Mouse (Mus musculus): ENCODE measurements around the gene Rnls. TPM values are rescaled to one million over a fixed set of nuclear protein-coding genes. Genes with fewer than 3 reads are reported as not detected.
A peak's percentile ranks its signal among the peaks of the same experiment; 100 is the strongest.

Gene Rnls
- polyA plus RNA-seq, 1 experiment from 2014 or later = 10.0 TPM

DNA sequence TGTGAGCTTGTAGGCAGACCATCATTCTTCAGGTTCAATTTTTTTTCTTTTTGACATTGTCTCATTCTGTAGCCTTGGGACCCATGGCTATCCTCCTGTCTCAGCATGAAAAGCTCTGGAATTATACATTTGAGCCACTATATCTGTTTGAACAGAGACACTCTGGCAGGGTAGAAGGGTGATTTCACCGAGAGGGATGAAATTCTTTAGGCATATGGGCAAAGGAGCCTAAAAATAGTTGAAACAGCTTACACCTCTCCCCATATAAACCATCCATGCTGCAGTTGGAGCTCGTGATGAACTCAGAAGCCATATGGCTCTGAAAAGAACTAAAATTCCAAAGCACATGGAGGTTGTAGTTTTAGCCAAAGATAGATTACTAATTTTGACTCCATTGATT, 151.7 kb downstream of the Rnls start:
- Histone ChIP-seq H3K27ac (ENCODE audit: low read depth, low read length) (no peak overlapping the region), H3K4me2 (ENCODE audit: low read length) (no peak overlapping the region), H3K27me3 (replicated peaks; ENCODE audit: control insufficient read depth, insufficient read depth, low read length) (no peaks in the 10 kb centered on the region), H3K4me3 (ENCODE audit: low read length) (no peak overlapping the region), H3K4me1 (ENCODE audit: control insufficient read depth, insufficient read depth, low read depth, low read length) (no peaks in the 10 kb centered on the region), H3K9me3 (ENCODE audit: control insufficient read depth, low read length) (no peaks in the 10 kb centered on the region), H3K36me3 (ENCODE audit: control insufficient read depth, insufficient read depth, low read length) (no peaks in the 10 kb centered on the region), H3K9ac (ENCODE audit: low read depth, low read length) (no peak overlapping the region)
- 86% methylated on average over 2 of the region's 2 CpGs for WGBS
- no peak for ATAC-seq

- no peak for ATAC-seq
- Histone ChIP-seq H3K27ac (ENCODE audit: low read depth, low read length) (no peak overlapping the region), H3K9ac (ENCODE audit: low read depth, low read length) (no peak overlapping the region), H3K9me3 (ENCODE audit: control insufficient read depth, low read length) (no peaks in the 10 kb centered on the region), H3K36me3 (ENCODE audit: control insufficient read depth, insufficient read depth, low read length) (no peaks in the 10 kb centered on the region), H3K4me2 (ENCODE audit: low read length) (no peak overlapping the region), H3K4me3 (ENCODE audit: low read length) (no peak overlapping the region), H3K27me3 (replicated peaks; ENCODE audit: control insufficient read depth, insufficient read depth, low read length) (no peaks in the 10 kb centered on the region), H3K4me1 (ENCODE audit: control insufficient read depth, insufficient read depth, low read depth, low read length) (no peaks in the 10 kb centered on the region)
- 82% methylated on average over 3 of the region's 3 CpGs for WGBS
These were observed 159.2 kb downstream of the Rnls start for GRCm38 (mm10) chr19:33232902-33233301.

DNA sequence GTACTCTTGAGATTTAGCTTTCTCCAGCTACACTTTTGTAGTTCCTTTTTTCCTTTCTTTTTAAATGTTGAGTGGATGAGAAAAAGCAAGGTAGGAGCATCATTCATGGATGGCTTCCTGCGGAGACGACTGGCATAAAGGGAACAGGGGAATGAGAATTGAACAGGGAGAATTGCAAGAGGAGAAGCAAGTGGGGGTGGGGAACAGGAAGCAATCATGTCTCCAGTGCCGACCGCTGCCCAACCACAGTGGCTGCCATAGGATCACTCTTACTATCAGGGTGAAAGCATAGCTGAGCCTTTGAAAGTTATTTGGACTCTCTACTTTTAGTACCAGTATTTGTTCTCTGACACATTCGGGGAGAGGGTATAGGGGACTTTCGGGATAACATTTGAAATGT, 160.8 kb downstream of the Rnls start:
- H3K4me1 ChIP-seq (ENCODE audit: control insufficient read depth, insufficient read depth, low read depth, low read length) = peaks cover 3% of the 10 kb centered on the region; the same call in 1 of the 2 replicates
- WGBS = 52% methylated on average over 6 of the region's 6 CpGs
- no peak overlapping the region for H3K27ac ChIP-seq (ENCODE audit: low read depth, low read length)
- H3K4me3 ChIP-seq (ENCODE audit: low read length) = no peak overlapping the region
- H3K27me3 ChIP-seq (replicated peaks; ENCODE audit: control insufficient read depth, insufficient read depth, low read length) = no peaks in the 10 kb centered on the region
- no peak overlapping the region for H3K4me2 ChIP-seq (ENCODE audit: low read length)
- no peaks in the 10 kb centered on the region for H3K36me3 ChIP-seq (ENCODE audit: control insufficient read depth, insufficient read depth, low read length)
- H3K9ac ChIP-seq (ENCODE audit: low read depth, low read length) = no peak overlapping the region
- no peak for ATAC-seq
- H3K9me3 ChIP-seq (ENCODE audit: control insufficient read depth, low read length) = no peaks in the 10 kb centered on the region

- peaks cover 12% of the 10 kb centered on the region for H3K4me1 ChIP-seq (ENCODE audit: control insufficient read depth, insufficient read depth, low read depth, low read length)
- peak; percentile 89 for ATAC-seq
- no peak overlapping the region for H3K4me3 ChIP-seq (ENCODE audit: low read length)
- no peak overlapping the region for H3K4me2 ChIP-seq (ENCODE audit: low read length)
- H3K9ac ChIP-seq (ENCODE audit: low read depth, low read length) = no peak overlapping the region
- no peaks in the 10 kb centered on the region for H3K9me3 ChIP-seq (ENCODE audit: control insufficient read depth, low read length)
- no peaks in the 10 kb centered on the region for H3K27me3 ChIP-seq (replicated peaks; ENCODE audit: control insufficient read depth, insufficient read depth, low read length)
- H3K36me3 ChIP-seq (ENCODE audit: control insufficient read depth, insufficient read depth, low read length) = no peaks in the 10 kb centered on the region
- H3K27ac ChIP-seq (ENCODE audit: low read depth, low read length) = no peak overlapping the region
- WGBS = 4% methylated on average over 3 of the region's 3 CpGs
These were observed 165.1 kb downstream of the Rnls start for GRCm38 (mm10) chr19:33227004-33227403.

GRCm38 (mm10) chr19:33225858-33226705, 166.0 kb downstream of the Rnls start:
- H3K9me3 ChIP-seq (ENCODE audit: control insufficient read depth, low read length) = no peaks in the 10 kb centered on the region
- no peaks in the 10 kb centered on the region for H3K36me3 ChIP-seq (ENCODE audit: control insufficient read depth, insufficient read depth, low read length)
- H3K4me1 ChIP-seq (ENCODE audit: control insufficient read depth, insufficient read depth, low read depth, low read length) = peaks cover 12% of the 10 kb centered on the region
- no peak overlapping the region for H3K4me3 ChIP-seq (ENCODE audit: low read length)
- ATAC-seq = no peak
- WGBS = 67% methylated on average over 5 of the region's 5 CpGs
- H3K4me2 ChIP-seq (ENCODE audit: low read length) = no peak overlapping the region
- H3K9ac ChIP-seq (ENCODE audit: low read depth, low read length) = no peak overlapping the region
- no peak overlapping the region for H3K27ac ChIP-seq (ENCODE audit: low read depth, low read length)
- no peaks in the 10 kb centered on the region for H3K27me3 ChIP-seq (replicated peaks; ENCODE audit: control insufficient read depth, insufficient read depth, low read length)

DNA sequence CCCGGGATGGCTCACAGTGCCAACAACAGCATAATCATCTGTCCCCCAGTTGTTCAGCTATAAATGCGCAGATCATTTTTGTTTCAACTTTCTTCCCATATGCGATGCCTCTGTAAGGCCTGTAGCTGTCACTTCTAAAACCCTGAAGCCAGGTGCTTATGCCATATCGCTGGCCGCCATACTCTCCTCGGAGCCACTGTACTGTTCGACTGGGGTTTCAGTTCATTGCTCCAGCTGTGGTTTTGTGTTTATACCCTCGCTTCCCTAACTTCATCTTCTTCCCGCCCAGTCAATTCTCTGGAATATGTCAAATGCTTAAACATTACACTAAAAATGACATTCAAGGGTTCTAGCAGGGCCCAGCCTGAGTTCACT, 167.1 kb downstream of the Rnls start:
- 91% methylated on average over 9 of the region's 9 CpGs for WGBS
- peaks cover 12% of the 10 kb centered on the region for H3K4me1 ChIP-seq (ENCODE audit: control insufficient read depth, insufficient read depth, low read depth, low read length)
- 0 out of 2 replicates have a peak overlapping the region, but pooled peaks have one; percentile 21 for H3K27ac ChIP-seq (ENCODE audit: low read depth, low read length)
- no peaks in the 10 kb centered on the region for H3K9me3 ChIP-seq (ENCODE audit: control insufficient read depth, low read length)
- no peak overlapping the region for H3K4me3 ChIP-seq (ENCODE audit: low read length)
- ATAC-seq = no peak
- H3K36me3 ChIP-seq (ENCODE audit: control insufficient read depth, insufficient read depth, low read length) = no peaks in the 10 kb centered on the region
- H3K4me2 ChIP-seq (ENCODE audit: low read length) = no peak overlapping the region
- H3K9ac ChIP-seq (ENCODE audit: low read depth, low read length) = no peak overlapping the region
- H3K27me3 ChIP-seq (replicated peaks; ENCODE audit: control insufficient read depth, insufficient read depth, low read length) = no peaks in the 10 kb centered on the region

DNA sequence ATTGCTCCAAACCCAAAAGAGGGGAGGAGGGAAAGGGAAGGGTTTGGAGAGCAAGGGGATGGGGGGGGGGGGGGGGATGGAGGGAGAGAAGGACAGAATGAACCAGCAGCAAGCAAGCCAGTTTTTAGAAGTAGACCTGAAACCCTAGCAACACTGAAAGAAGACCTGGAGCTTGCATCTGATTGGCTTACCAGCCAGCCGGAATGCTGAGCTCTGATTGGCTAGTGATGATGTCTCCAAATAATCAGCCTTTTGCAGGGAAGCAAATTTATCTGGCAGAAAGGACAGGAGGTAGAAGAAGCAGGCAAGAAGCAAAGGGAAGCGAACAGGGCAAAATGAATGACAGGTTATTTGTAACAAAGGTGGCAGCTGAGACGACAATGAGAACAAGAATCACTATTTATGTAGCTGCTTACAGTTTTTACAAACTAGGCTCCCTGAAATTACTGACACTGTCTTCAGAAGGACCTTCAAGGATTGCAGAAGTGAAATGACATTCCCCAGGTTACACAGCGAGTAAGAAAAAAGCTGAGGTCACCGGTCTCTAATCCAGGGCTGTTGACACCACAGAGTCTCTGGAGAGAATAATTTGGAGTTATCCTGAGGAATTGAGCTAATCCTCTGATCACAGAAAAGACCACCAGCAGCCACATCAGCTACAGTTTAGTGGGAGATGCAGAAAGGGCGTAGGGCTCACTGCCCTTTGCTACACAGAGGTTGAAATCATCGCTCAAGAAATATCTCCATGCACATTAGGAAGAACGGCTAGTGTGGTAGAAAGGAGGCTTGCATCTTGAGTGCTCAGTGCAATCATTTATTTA, 167.7 kb downstream of the Rnls start:
- 51% methylated on average over 8 of the region's 8 CpGs for WGBS
- Histone ChIP-seq H3K27me3 (replicated peaks; ENCODE audit: control insufficient read depth, insufficient read depth, low read length) (no peaks in the 10 kb centered on the region), H3K4me2 (ENCODE audit: low read length) (peak overlapping the region; percentile 47), H3K27ac (ENCODE audit: low read depth, low read length) (peak overlapping the region; percentile 21; the same call in 1 of the 2 replicates), H3K4me1 (ENCODE audit: control insufficient read depth, insufficient read depth, low read depth, low read length) (peaks cover 12% of the 10 kb centered on the region), H3K4me3 (ENCODE audit: low read length) (no peak overlapping the region), H3K36me3 (ENCODE audit: control insufficient read depth, insufficient read depth, low read length) (no peaks in the 10 kb centered on the region), H3K9ac (ENCODE audit: low read depth, low read length) (peak overlapping the region; percentile 23; the same call in 1 of the 2 replicates), H3K9me3 (ENCODE audit: control insufficient read depth, low read length) (no peaks in the 10 kb centered on the region)
- ATAC-seq = peak; percentile 88

GRCm38 (mm10) chr19:33223766-33224165, 168.3 kb downstream of the Rnls start:
- ATAC-seq = no peak
- WGBS = 57% methylated on average over 5 of the region's 5 CpGs
- Histone ChIP-seq H3K27ac (ENCODE audit: low read depth, low read length) (no peak overlapping the region; the same call in 1 of the 2 replicates), H3K9ac (ENCODE audit: low read depth, low read length) (no peak overlapping the region), H3K4me3 (ENCODE audit: low read length) (no peak overlapping the region), H3K4me1 (ENCODE audit: control insufficient read depth, insufficient read depth, low read depth, low read length) (peaks cover 12% of the 10 kb centered on the region), H3K4me2 (ENCODE audit: low read length) (peak overlapping the region; percentile 47), H3K9me3 (ENCODE audit: control insufficient read depth, low read length) (no peaks in the 10 kb centered on the region), H3K36me3 (ENCODE audit: control insufficient read depth, insufficient read depth, low read length) (no peaks in the 10 kb centered on the region), H3K27me3 (replicated peaks; ENCODE audit: control insufficient read depth, insufficient read depth, low read length) (no peaks in the 10 kb centered on the region)

GRCm38 (mm10) chr19:33223276-33223675, 168.8 kb downstream of the Rnls start:
- Histone ChIP-seq H3K9me3 (ENCODE audit: control insufficient read depth, low read length) (no peaks in the 10 kb centered on the region), H3K9ac (ENCODE audit: low read depth, low read length) (no peak overlapping the region), H3K4me1 (ENCODE audit: control insufficient read depth, insufficient read depth, low read depth, low read length) (peaks cover 12% of the 10 kb centered on the region), H3K4me3 (ENCODE audit: low read length) (no peak overlapping the region), H3K27ac (ENCODE audit: low read depth, low read length) (no peak overlapping the region; the same call in 1 of the 2 replicates), H3K36me3 (ENCODE audit: control insufficient read depth, insufficient read depth, low read length) (no peaks in the 10 kb centered on the region), H3K4me2 (ENCODE audit: low read length) (no peak overlapping the region), H3K27me3 (replicated peaks; ENCODE audit: control insufficient read depth, insufficient read depth, low read length) (no peaks in the 10 kb centered on the region)
- no peak for ATAC-seq
- 56% methylated on average over 6 of the region's 6 CpGs for WGBS

Data from hindbrain, embryonic 16.5 days (tissue).